Mouse (Mus musculus) kidney, adult 18-20 months (tissue): ENCODE measurements at regions not wholly inside any gene's neighbourhood (a gene's known extent, or its start where the extent isn't known, plus 50 kb on each side); places are given as distances from the start of the nearest gene placed in this dataset.
"Not testable (repeated sequence)": the region's sequence is repeated elsewhere in the genome, so short reads cannot be mapped to it uniquely, and the experiment has no call there.

Experiments
- DNase-seq: peaks from one replicate; pipeline ENCODE4 v3.0.0; 2021

DNA sequence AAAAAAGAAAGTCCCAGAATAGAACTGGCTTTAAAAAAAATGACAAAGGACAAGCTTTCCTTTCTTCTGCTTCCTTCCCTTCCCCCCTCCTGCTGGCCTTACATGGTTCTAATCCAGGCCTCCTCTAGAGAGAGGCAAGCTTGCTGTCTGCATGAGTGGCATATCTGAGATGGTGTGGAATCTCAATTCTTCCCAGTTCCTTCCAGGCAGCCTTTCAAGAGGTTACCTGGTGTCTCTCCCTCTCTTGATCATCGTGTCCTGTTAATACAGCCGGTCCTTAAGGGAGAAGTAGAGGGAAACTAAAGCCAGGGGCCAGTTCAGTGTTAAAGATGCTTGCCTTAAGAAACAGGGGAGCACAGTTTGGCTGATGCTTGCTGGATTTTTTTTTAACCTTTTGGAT, 607.1 kb upstream of the Clint1 start:
- no peak for DNase-seq

DNA sequence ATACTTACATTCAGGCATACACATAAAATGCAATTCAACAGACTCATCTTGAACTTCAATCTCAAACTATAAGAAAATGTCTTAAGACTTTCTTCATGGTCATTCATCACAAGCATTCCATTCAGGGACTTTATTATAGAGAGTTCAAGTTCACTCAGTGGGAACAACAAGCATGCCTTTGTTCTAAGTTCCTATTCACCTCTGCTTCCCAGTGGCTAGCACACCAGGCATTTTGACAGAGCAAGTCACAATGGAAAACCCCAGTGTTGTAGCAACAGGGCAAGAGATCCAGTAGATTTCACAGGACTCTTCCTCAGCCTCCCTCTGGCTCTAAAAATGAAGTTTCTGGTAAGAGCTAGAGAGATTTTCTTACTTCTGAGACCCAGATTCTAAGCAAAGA, 595.8 kb upstream of the Clint1 start:
- no peak for DNase-seq

DNA sequence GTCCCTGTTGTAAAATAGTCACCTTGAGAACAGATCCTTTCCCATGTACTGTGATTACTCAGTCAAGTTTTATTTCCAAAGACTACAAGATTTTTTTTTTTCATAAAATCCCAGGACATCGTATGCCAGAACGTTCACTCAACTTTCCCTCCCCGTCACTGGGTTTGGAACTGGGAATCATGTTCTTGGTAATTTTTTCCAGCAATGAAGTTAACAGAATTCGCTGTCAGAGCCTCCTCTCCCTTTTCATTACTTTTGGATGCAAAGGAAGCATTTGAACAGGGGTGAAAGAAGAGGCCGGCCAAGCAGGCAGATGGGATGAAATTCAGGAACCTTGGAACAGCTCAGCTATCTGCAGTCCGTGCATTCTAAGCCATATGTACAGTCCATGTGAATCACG, 589.7 kb upstream of the Clint1 start:
- no peak for DNase-seq

DNA sequence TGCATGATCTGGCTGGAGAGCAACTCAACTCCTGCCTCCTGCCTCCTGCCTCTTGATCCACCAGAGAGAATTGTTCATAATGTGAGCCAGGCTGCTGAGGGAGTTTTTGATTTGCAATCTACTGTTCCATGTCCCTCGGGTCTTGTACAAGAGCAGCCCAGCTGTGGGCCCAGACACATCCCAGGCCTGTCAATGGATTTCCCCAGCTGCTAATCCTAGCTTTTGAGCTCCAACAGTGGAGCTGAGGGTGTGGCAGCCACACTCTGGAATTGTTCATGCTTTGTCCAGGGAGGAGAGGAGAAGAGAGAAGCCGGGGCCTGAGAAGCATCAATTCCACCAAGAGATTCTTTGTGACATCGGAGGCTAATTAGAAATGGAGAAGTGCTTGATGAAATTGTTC, 587.9 kb upstream of the Clint1 start:
- DNase-seq: no peak

DNA sequence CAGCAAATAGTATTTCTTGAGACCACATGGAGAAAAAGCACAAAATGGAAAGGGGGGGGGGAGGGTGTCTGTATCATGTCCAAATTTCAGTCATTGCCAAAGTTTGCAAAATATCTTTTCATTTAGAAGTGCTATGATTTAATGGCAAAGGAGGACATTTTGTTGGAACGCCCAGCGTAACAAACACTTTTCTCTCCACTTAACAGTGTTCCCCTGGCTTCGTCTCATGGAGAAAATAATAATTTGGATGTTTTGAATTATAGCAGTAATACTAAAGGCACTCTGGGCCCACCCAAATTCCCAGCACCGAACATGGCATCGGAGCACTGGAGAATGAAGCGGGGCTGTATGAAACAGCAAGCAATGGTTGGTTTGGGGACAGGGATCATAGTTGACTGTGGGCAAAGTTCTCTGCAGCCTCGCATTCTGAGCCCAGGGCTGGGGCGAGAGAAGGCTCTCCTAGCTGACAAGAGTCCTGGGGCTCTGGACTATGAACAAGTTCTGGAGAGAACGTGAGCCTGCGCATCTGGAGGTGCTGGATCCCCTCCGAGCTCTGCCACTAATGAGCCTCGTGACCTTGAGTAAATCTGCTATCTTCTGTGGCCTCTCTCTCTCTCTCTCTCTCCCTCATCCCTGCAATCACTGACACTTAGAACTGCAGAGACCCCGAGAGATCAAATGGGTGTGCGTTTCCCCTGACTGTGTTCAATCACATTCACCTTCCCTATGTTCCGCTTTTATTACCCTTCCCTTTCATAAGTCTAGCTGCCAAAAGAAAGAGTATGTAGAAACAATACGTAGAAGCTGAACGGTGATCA, 586.5 kb upstream of the Clint1 start:
- DNase-seq: no peak

DNA sequence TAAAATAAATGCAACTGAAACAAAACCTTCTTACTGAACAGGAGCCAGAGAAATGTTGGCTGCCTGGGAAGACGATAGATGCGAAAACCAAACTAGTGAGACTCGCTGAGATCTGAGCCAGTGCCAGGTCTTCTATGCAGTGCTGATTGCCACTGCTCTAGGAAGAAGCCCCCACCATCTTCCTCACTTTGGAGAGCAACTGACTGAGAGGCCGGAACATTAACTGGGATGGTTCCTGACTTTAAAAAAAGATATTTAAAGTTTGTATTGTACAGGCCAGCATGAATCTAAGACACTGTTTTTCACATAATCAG, 585.9 kb upstream of the Clint1 start:
- DNase-seq: no peak

DNA sequence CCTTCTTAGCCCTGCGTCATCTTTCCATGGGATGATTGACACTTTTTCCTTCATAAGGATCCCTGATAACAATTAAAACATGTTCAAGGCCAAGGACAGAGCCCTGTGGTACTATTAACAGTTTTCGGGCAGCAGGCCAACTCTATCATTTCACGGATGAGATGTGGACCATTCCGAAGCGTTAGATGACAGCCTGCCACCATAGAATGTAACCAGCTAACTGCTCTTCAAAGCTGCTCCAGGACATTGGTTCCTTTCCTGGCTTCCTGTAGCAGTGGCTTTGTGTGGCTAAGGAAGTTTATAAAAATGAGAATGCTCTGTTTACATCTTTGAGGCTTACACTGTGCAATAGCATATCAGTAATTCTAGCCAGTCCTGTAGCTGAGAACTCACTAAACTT, 582.6 kb upstream of the Clint1 start:
- DNase-seq: no peak

DNA sequence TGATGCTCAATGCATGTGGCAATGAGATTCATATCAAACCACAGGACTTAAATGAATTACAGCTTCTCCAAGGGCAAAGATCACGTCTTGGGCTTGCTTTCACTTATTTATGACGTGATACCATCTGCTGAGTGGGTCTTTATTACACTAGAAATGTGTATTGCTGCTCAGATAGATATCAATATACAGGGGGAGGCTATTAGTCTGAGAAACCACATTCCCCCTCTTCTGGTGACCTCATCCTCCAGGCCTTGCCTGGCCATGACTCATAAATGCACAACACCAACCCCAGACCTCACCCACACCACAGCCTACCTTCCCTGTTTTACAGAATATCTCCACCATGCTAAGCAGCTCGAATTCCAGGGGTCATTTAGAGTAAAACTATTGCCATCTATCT, 580.6 kb upstream of the Clint1 start:
- DNase-seq: no peak

DNA sequence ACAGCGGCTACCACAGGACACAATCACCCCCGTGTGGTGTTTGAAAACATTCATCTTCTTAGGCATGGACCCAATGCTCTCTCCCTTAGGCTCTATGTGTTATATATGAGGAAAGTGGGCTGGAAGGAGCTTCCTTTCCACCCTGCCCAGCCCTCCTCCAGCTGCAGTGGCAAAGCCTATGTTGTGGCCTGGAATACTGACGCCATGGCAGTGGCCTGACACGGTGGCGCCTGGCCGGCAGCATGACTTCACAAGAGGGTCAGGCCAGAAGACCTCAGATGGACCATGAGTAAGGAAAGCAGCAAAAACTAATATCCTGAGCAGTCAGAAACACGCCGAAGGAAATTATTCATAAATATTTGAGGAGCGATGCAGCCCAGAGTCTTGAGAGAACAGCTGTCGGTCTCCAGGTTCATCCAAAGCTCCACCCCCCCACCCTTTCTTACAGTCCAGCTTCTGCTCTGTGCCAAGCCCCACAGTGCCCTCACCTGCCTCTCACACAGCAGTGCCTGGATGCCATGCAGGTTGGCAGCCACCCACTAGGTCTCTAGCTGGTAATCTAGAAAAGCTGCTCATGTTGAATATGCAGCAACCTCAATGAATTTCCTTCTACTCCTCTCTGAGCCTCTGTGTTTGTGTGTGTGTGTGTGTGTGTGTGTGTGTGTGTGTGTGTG, 577.3 kb upstream of the Clint1 start:
- DNase-seq: no peak

DNA sequence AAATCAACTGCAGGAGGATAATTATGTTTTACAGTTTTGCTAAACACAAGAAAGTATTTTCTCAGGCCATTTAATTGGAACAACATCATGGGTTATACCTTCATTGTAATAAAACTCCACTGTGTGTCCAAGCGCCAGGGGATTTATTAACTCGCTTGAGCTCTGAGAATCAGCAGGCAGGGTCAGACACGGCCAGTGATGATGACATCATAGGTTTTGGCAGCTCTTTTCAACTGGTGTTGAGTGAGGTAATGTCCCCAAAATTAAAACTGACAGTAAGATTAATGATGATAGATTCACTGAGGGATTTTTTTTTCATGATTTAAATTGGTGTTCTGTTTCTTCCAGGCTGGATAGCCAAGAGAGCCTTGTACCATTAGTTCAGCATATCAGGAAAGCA, 576.7 kb upstream of the Clint1 start:
- DNase-seq: no peak

DNA sequence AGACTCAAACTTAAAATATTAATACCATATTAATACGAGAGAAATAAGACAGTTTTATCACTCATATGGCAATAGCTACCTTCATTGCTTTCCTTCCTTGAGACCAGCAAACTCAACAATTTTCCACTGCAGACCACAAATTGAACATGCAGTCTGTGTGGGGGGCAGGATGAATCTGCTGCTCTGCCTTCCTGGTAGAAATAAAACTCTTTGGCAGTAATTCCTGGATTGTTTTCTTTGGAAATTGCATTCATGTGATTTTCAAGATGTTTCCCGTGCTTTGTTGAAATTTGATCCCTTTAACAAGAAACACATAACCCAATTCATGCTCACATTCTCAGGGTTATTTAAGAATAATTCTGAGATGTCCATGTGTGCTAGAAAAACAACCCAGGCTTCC, 555.1 kb upstream of the Clint1 start:
- DNase-seq: no peak

DNA sequence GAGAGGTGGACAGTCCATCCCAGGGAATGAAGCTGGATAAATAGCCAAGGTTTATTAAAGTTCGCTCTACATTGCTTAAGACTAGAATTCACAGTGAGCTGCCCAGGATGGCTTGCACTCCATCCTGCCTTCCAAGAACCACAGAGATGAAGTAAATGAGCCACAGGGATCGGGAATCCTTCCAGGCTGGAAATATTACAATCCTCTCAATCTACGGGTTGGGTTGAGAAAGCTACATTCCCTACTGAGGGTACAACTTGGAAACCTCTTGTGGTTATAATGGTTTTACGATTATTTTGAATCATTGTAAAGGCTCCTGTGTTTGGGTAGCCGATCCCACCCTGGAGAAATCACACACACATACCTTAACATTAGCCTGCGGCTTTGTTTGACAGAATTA, 539.9 kb upstream of the Clint1 start:
- no peak for DNase-seq

DNA sequence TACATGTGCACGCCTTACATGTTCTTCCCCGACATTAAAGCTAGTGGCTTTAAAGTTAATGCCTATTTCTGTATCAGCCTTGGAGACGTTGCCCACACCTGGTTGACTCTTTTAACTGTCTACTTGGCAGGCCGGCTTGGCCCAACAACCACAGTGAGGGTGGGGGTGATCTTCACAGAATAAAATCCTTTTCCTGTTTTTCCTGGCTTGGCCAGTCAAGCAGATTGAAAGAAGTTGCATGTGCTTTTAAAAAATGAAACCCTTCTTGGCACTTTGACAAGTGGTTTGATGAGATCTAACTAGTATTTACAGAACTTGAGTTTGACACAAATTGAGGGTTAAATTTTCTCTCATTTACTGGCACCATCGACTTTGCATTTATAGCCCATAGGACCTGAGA, 528.1 kb upstream of the Clint1 start:
- DNase-seq: no peak

DNA sequence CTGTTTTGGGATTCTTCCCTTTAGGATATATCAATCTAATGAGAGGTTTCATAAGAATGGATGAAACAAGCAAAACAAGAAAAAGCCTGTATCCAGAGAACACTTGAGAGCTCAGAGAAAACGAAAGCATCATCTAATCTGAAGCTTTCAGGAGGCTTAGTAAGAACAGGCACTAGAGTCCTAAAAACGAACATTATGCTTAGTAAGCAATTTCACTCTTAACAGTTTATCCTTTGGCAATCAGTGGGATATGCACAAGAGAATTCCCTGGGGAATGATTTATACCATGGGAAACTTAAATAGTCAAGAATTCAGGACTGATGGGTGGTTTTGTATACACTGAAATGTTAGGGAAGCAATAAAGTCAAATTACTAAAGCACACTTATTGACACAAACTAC, 521.5 kb upstream of the Clint1 start:
- DNase-seq: no peak

DNA sequence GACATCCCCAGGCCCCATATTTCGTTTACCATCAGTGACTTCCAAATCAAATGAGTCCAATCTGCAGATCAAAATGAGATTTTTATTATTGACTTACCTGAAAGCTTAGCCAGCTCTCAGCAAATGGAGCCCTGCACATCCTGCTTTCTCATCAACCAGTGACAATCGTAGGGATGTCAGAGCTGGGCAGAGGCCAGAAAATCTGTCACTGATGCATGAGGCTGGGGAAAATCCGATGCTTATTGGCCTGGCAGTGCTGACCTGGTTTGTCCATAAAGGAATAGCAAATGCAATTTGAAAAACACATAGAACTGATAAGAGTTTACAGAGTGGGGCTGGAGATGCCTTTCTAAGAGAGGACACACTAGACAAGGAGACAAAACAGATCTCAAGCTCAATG, 518.1 kb upstream of the Clint1 start:
- no peak for DNase-seq

DNA sequence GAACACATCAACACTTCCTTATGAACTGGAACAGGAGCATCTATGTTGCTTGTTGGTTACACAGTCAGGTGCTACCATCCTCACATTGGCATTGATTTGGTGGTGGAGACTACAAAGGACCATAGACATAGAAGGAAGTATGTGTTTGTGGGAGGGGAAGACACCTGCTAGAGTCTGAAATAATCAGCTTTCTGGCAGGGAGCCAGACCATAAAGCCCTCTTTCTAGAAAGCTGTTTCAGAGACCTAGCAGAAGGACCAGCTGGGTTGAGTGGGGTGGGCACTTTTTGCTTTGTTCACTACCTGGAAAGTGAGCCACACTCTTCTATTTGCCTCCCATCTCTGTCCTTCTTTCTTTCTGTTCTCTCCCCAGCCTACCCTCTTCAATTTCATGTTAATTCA, 502.5 kb upstream of the Clint1 start:
- DNase-seq: no peak

DNA sequence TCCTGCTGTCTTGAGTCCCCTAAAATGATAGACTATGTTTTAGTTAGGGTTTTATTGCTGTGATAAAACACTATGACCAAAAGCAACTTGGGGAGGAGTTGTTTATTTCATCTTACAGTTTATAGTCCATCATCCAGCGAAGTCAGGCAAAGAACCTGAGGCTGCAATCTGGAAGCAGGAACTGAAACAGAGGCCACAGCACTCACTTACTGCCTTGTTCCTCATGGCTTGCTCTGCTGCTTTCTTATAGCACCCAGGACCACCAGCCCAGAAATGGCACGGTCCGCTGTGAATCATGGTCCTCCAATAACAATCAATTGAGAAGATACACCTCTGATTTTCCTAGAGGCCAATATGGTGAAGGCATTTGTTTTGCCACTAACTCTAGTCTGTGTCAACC, 486.5 kb upstream of the Clint1 start:
- DNase-seq: no peak

DNA sequence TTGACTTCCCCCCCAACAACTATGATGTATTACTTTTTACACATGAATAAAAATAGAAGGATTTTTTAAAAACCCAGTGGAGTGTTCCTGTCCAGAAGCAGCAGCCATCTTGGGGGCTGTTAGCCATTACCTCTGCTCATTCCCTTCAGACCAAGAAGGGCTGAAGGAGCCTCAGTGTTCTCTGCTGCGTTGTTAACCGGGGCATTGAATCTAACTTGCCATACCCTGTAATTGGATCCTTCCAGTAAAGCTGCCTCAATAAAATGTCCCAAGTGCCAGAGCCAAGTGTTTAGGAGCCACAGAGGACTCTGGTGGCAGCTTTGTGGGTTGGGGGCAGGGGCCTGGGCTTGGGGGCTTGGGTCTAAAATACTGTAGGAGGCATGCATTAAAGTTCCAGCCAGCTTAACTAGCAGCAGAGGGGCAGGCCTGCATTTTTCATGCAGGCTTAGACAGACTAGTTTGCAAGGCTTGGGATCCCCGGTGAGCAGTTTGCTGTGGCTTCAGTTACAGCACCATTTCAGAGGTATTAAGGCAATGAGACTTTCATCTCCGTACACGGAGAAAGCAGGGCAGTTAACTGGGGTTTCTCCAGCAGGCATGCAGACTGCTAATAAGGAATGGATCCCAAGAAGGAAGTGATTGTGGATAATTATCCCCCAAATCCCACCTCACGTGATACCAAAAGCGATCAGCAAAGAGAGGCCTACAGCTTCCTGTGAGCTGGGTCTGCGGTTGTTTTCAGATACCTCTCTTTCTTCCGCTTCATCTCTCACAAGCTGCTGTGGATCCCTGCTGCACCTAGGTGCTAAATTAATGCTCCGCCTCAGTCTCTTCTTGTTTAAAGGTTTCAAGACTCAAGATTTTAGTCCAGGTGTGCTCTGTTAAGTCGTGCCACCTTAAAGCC, 462.4 kb upstream of the Clint1 start:
- DNase-seq: no peak

DNA sequence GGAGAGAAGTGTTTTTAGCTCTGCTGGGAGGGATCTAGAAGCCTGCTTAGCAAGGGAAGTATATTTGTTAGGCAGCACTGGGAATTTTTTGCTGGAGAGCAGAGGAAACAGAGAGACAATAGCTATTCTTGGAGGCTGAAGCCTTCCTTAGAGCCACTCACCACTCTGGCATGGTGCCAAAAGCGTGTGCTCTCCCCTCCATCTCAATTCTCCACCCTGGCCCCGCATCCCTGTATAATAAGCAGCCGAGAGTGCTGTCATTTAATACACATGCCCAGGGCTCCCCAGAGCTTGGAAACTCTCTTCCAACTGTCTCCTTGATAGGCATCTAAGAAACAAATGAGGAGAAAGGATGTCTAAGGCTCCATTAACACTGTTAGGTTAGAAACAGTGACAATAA, 455.8 kb upstream of the Clint1 start:
- DNase-seq: no peak

DNA sequence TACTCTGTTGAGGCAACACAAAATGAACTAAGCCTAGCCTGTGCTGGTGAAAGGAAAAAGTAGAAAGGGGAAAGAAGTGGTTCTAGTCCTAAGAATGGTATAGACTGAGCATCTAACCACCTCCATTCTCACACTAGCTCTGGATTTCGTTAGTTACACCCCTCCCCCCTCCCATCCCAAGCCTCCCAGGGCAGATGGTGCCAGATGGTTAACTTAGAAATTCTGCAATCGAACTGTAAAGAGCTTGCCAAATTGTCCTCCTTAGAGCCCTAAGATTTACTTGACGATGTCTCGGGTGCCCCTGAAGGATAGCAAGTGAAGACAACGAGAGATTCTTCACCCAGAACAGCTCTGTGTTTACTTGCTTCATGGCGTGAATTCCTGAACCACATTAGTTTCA, 453.7 kb upstream of the Clint1 start:
- DNase-seq: no peak

DNA sequence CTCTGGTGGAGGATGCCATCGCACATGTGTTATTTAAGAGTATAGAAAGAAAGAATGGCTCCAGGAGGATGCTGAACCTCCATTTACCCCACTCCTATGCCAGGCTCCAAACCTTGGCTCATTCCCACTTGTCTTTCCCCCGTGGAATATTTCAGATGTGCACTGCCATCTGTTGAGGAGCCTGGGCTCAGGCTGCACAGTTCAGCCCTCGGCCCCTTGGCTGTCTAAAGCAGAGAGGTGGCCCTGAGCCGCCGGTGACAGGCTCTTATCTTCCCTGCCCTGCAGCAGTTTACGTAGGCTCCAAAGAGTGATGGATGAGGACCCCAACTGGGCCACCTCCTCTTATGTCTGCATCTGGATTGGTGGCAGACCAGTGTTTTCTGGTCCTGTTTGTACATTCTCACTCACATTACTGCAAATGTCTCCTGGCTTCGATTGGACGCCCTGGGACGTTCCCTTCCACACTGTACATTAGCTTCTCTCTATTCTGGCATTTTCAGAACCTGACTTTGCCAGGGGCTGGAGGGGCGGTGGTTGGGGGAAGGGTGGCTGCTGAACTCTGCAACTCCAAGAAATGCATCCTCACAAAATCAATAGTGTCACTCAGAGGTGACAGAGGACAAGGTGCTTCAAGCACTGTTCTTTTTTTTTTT, 447.3 kb upstream of the Clint1 start:
- no peak for DNase-seq

DNA sequence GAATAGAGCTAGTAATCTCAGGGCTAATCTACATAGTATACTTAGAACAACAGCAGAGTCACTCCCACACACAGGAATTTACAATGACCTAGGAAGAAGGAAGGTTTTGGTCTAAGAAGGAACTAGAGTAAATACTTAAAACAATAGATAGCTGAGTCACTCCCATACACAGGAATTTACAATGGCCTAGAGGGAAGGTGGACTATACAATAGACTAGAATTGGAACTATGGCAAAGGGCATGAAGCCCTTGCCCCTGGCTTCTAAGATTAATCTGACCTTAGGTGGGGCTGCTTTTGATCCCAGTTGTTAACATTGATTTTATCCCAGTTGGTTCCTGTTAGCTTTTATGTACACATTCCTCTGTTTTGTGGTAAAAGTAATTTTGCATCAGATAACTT, 427.8 kb upstream of the Clint1 start:
- DNase-seq: not testable (repeated sequence)

DNA sequence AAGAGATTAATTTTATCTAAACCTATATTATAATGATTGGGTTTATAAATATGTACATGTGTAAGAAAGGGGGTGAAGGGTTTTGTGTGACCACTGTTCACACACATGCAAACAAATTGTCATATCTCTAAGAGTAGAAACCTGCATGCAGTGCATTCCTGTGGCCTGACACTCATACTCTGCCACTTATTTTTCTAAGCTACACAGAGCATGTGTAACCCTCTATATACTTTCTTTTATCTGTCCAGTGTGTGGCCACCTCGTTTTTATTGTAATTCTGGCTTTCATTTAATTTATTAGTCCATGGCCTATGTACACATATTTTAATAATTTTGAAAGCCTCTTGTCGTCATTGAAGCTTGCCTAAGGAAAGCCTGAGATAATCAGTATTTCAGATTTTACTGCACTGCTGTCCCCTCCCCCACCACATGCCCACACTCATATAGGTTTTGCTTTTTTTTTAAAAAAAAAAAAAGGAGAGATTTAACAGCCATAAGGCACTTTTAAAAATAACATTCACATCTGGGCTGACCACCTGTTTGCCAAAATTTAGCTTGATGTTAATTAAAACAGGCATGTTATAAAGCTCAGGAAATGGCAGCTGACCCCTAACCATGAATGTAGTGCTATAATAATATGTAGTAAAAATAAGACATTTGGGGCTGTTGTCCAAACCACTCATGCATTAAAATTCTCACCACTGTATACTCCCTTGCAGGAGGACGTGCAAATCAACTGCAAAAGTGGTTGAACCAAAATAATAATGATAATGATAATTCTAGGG, 410.7 kb upstream of the Clint1 start:
- DNase-seq: no peak
